Mouse (Mus musculus) midbrain, embryonic 11.5 days (tissue): Measurements from ENCODE around the gene Lgr6. TPM values are rescaled to one million over a fixed set of nuclear protein-coding genes. Genes with fewer than 3 reads are reported as not detected.

ENCODE experiments used
- ATAC-seq: fragments of 200-750 bp; cut with Nextera tagmentation; 2 replicates; pipeline ENCODE4 v1.8.0; 2017; ENCODE audit warnings: moderate TSS enrichment, moderate library complexity; ENCODE audit not compliant: low FRiP score
- DNase-seq: peaks from one replicate; pipeline ENCODE4 v3.0.0; 2015; ENCODE audit warnings: low spot score; ENCODE audit errors: missing footprints
- H3K27ac ChIP-seq: fragments of 300-500 bp; sonication (generic); 2 replicates; pipeline ENCODE4 v1.5.1; 2014; ENCODE audit warnings: low read depth, low read length
- H3K27me3 ChIP-seq: fragments of 300-500 bp; sonication (generic); 2 replicates; pipeline ENCODE4 v1.6.1; 2014; ENCODE audit warnings: mild to moderate bottlenecking, low read length, moderate library complexity, mixed read lengths; ENCODE audit not compliant: control insufficient read depth, insufficient read depth
- H3K36me3 ChIP-seq: fragments of 300-500 bp; sonication (generic); 2 replicates; pipeline ENCODE4 v1.6.1; 2014; ENCODE audit warnings: mild to moderate bottlenecking, low read length, moderate library complexity, mixed read lengths; ENCODE audit not compliant: control insufficient read depth, insufficient read depth
- H3K4me1 ChIP-seq: fragments of 300-500 bp; sonication (generic); 2 replicates; pipeline ENCODE4 v1.6.1; 2014; ENCODE audit warnings: low read length; ENCODE audit not compliant: control insufficient read depth, insufficient read depth
- H3K4me2 ChIP-seq: fragments of 300-500 bp; sonication (generic); 2 replicates; pipeline ENCODE4 v1.6.1; 2014; ENCODE audit warnings: mild to moderate bottlenecking, moderate library complexity
- H3K4me3 ChIP-seq: fragments of 300-500 bp; sonication (generic); 2 replicates; pipeline ENCODE4 v1.5.1; 2014; ENCODE audit warnings: low read depth, low read length
- H3K9ac ChIP-seq: fragments of 300-500 bp; sonication (generic); 2 replicates; pipeline ENCODE4 v1.6.1; 2014; ENCODE audit warnings: low read length
- H3K9me3 ChIP-seq: fragments of 300-500 bp; sonication (generic); 2 replicates; pipeline ENCODE4 v1.6.1; 2016; ENCODE audit warnings: low read length; ENCODE audit not compliant: control insufficient read depth
- WGBS: fragments of 180-500 bp; shearing (Covaris S2); extraction: QIAGEN DNeasy Blood & Tissue Kit; methylation state at CpG from one replicate; pipeline ENCODE4 v1.1.7; 2014; 5-methylcytosine and 5-hydroxymethylcytosine counted together
- polyA plus RNA-seq: library from polyadenylated mRNA; unstranded; fragments of >200 nt; fragmentation: Nextera tagmentation; extraction: Ambion mirVana; gene quantifications from 2 replicates; pipeline ENCODE4 v1.2.1, GENCODE M21; 2014

The Lgr6 gene
- polyA plus RNA-seq, 1 experiment from 2014 or later = 0.12 TPM

DNA sequence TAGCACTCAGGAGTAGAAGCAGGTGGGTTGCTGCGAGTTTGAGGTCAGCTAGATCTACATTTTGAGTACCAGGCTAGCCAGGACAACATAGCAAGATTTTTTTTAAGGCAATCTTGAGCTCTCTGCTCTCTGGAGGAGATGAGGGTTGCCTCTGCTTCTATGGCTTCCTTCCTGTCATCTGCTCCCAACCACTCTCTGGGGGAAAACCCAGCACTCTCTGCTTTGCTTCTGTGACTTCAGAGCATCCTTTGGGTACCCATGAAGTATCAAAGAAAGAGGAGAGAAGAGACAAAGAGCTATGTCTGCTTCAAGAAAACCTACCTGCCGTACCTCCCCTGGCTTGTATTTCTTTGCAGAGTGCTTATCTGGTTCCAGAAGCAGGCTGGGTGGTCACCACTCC lies 38.9 kb upstream of the Lgr6 start:
- Histone ChIP-seq H3K36me3 (no peaks in the 10 kb centered on the region), H3K27ac (no peak overlapping the region), H3K4me2 (no peak overlapping the region), H3K4me3 (no peak overlapping the region), H3K9ac (no peak overlapping the region), H3K9me3 (no peaks in the 10 kb centered on the region), H3K27me3 (peaks cover 3% of the 10 kb centered on the region; the same call in 1 of the 2 replicates), H3K4me1 (peaks cover 10% of the 10 kb centered on the region)
- no peak for ATAC-seq
- WGBS = 81% methylated on average over 2 of the region's 2 CpGs
- DNase-seq = no peak

DNA sequence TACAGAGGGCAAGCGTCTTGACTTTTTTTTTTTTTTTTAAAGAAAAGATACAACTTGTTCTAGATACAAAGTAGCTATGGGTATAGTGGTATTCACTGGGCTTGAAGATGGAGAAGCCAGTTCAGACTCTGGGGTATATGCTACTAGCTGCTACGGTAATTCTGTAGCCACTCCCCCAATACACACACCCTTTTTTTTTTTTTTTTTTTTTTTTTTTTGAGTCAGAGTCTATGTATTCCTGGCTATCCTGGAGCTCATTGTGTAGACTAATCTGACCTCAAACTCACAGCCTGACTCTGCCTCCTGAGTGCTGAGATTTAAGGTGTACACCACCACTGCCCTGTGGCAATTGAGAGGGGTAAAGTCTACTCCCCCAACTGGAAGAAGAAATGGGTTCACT lies 37.4 kb upstream of the Lgr6 start:
- no peak overlapping the region for H3K27ac ChIP-seq
- 86% methylated on average over 2 of the region's 2 CpGs for WGBS
- H3K4me3 ChIP-seq = no peak overlapping the region
- H3K9me3 ChIP-seq = no peaks in the 10 kb centered on the region
- no peak overlapping the region for H3K4me2 ChIP-seq
- no peak overlapping the region for H3K9ac ChIP-seq
- DNase-seq = no peak
- H3K36me3 ChIP-seq = no peaks in the 10 kb centered on the region
- no peak for ATAC-seq
- peaks cover 3% of the 10 kb centered on the region; the same call in 1 of the 2 replicates for H3K27me3 ChIP-seq
- H3K4me1 ChIP-seq = no peaks in the 10 kb centered on the region

DNA sequence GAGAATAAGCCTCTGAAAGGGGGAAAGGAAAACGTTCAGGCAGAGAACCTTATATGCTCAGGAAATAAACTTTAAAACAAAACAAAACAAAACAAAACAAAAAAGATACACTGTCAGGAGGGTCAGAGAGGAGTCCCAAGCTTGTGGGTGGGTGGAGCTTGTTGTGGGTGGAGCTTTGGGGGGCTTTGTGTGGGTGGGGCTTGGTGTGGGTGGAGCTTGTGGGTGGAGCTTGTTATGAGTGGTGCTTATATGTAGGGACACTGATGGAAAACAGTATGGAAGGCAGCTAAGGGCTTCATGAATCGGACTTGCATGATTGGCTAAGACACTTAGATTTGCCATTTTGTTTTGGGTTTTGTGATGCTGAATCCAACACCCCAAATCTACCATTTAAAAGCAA lies 34.8 kb upstream of the Lgr6 start:
- no peak overlapping the region for H3K9ac ChIP-seq
- WGBS = 79% methylated on average over 2 of the region's 2 CpGs
- no peaks in the 10 kb centered on the region for H3K4me1 ChIP-seq
- no peak overlapping the region for H3K4me2 ChIP-seq
- no peaks in the 10 kb centered on the region for H3K36me3 ChIP-seq
- no peak for ATAC-seq
- DNase-seq = no peak
- H3K27me3 ChIP-seq = no peaks in the 10 kb centered on the region
- no peak overlapping the region for H3K27ac ChIP-seq
- no peaks in the 10 kb centered on the region for H3K9me3 ChIP-seq
- no peak overlapping the region for H3K4me3 ChIP-seq

DNA sequence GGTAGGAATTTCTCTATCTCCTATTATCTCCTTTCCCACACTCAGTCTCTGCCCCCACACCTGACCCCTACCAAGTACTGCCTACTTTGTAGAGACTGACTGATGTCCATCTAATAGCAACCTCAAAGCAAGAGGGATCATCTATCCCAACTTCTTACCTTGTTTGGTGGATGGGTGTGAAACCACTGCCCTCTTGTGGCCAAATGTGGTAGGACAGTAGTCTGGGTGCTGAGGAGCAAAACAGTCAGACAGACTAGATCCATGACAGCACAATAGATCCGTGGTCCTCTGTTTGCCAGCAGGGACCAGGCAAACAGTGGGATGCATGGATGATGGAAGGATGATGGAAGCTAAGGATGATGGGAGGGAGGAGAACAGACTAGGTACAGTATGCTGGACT lies 31.4 kb upstream of the Lgr6 start:
- peak; percentile 34; the same call in 1 of the 2 replicates for ATAC-seq
- peak; percentile 98 for DNase-seq
- 8% methylated on average over 1 of the region's 1 CpGs for WGBS
- Histone ChIP-seq H3K9ac (no peak overlapping the region), H3K4me1 (no peaks in the 10 kb centered on the region), H3K27ac (no peak overlapping the region), H3K27me3 (no peaks in the 10 kb centered on the region), H3K36me3 (no peaks in the 10 kb centered on the region), H3K4me3 (no peak overlapping the region), H3K4me2 (no peak overlapping the region), H3K9me3 (no peaks in the 10 kb centered on the region)

DNA sequence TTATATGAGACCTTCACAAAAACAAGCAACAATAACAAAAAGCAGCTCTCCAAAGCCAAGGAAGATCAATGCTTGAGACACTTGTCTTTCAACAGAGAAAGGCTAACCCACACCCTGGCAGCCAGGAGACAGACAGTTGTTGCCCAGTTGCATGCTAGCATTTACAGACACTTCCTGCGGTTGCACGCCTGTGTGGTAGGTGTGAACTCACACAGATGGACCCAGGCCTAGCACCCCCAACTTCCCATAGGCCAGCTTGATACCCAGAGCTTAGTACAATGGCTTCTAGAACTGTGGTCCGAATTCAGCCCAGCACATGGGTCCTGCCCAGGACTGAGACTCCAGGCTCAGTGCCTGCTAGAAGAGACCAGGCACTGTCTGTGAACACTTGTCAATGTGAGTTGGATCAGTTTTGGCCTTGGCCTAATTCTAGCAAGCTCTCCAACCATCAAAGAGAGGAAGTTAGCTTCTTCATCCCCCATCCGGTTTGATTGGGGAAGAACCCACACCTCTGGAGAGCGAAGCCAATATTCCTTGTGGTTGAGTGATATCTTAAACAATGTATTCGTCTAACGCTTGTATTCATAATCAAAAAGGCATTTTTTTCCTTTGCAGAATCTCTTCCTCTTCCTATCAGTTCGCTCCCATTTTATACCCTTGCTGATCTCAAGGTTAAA lies 30.2 kb upstream of the Lgr6 start:
- Histone ChIP-seq H3K27me3 (no peaks in the 10 kb centered on the region), H3K4me2 (no peak overlapping the region), H3K4me3 (no peak overlapping the region), H3K9ac (no peak overlapping the region), H3K27ac (no peak overlapping the region), H3K4me1 (no peaks in the 10 kb centered on the region), H3K9me3 (no peaks in the 10 kb centered on the region), H3K36me3 (no peaks in the 10 kb centered on the region)
- DNase-seq = no peak
- ATAC-seq = no peak
- WGBS = 92% methylated on average over 8 of the region's 8 CpGs

DNA sequence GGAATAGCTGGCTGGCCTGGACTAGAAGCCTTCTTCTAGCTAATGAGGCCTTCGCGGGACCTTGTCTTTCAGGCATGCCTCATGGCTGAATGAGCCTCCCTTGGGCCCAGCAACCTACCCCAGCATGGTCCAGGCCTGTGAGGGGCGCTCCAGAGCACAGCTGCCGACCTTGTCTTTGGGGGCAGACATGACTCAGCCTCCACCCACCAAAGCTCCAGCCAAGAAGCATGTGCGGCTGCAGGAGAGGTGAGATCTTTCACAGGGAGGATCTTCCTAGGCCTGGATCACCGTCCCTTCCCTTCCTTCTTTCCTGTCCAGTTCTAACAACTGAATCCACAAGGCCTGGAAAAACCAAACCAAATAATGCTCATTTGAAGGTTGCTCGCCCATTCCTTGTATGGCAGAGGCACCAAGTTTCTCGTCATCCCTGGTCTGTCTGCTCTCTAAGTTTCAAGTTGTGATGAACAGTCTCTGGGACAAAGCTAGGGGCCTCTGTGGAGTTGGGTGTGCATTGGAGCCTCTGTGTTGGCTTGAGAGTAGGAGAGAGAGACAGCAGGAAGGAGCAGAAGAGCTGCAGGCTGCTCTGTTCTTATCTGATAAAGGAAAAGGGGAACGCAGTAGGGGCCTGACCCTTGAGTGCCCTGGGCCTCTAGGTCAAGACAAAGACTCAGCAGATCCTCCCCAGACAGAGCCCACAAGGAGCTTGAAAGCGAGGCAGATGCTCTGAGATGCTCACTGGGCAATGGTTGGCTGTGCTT lies 28.8 kb upstream of the Lgr6 start:
- Histone ChIP-seq H3K27me3 (no peaks in the 10 kb centered on the region), H3K4me1 (no peaks in the 10 kb centered on the region), H3K9me3 (no peaks in the 10 kb centered on the region), H3K36me3 (no peaks in the 10 kb centered on the region), H3K4me2 (no peak overlapping the region), H3K27ac (no peak overlapping the region), H3K4me3 (no peak overlapping the region), H3K9ac (no peak overlapping the region)
- WGBS = 83% methylated on average over 10 of the region's 10 CpGs
- DNase-seq (no peak), ATAC-seq (no peak)

DNA sequence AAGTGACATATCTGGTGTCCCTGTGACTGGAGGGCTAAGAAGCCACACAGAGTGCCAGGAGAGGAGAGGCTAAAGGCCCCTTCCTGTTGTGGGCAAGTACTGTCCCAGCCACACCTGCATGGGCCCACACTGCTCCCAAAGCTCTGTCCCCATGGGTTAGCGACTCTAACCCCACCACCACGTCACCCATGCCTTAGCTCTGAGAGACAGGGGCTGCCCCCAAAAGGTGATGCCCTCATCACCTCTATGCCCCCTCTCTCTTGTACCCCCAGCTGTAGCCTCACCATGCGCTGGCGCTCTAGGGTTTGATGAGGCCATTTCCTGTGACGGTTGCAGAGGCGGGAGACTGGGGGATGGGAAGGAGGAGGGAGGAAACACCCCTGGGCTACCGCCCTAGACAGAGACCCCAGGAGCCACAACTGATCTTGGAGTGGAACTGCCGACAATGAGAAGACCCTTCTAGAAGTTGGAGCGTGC lies 27.9 kb upstream of the Lgr6 start:
- 85% methylated on average over 9 of the region's 9 CpGs for WGBS
- ATAC-seq (no peak), DNase-seq (no peak)
- Histone ChIP-seq H3K4me1 (no peaks in the 10 kb centered on the region), H3K4me2 (no peak overlapping the region), H3K4me3 (no peak overlapping the region), H3K36me3 (no peaks in the 10 kb centered on the region), H3K27ac (no peak overlapping the region), H3K9me3 (no peaks in the 10 kb centered on the region), H3K27me3 (no peaks in the 10 kb centered on the region; the same call in 1 of the 2 replicates), H3K9ac (no peak overlapping the region)

DNA sequence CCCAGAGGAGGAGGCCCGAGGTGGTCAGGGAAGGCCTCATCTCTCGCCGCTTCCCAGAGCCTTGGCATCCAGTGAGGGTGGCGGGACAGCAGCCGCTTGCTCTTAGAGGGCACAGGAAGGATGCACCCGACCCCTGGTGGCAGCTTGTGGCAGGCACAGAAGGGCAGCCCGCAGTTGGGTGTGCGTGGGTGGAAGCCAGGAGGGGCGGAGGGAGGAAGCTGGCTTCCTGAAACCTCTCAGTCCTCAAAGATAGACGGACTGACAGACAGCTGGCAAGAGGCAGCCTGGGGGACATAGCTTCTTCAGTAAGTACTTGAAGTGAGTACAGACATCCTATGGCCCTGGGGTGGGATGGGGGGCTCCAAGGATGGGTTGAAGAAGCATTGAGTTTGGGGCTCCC lies 27.4 kb upstream of the Lgr6 start, which contains the start of gene Ptpn7:
Gene Ptpn7, plus strand, starts transcription at position 228 of the 400 bp plus-strand sequence.
- H3K36me3 ChIP-seq = no peaks in the 10 kb centered on the region
- no peak within 1 kb of the TSS for H3K9ac ChIP-seq
- H3K27ac ChIP-seq = no peak within 1 kb of the TSS
- 43% methylated on average over 10 of the region's 10 CpGs for WGBS
- H3K4me1 ChIP-seq = no peaks in the 10 kb centered on the region
- DNase-seq (no peak), ATAC-seq (no peak)
- H3K9me3 ChIP-seq = no peaks in the 10 kb centered on the region
- H3K4me3 ChIP-seq = no peak within 1 kb of the TSS
- H3K4me2 ChIP-seq = no peak within 1 kb of the TSS
- no peaks in the 10 kb centered on the region; the same call in 1 of the 2 replicates for H3K27me3 ChIP-seq

DNA sequence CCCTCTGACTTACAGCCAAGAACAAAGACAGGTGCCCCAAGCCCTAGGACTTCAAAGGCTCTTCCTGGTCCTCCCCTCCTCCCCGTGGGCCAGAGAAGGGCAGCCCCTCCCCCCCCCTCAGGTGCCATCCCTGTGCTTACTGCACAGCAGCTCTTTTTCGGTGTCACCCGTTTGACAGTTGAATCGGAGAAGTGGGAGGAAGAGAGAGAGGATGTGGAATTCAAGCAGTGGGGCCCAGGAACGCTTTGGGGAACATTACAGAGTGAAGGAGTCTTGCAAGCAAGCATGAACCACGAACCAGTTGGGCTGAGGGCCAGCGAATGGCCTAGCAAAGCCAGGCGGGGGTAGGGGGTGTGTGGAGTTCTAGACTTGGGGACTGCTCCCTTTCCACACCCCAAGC lies 26.5 kb upstream of the Lgr6 start:
- Histone ChIP-seq H3K27ac (no peak overlapping the region), H3K4me3 (no peak overlapping the region), H3K4me2 (no peak overlapping the region), H3K36me3 (no peaks in the 10 kb centered on the region), H3K9me3 (no peaks in the 10 kb centered on the region), H3K9ac (no peak overlapping the region), H3K4me1 (no peaks in the 10 kb centered on the region), H3K27me3 (no peaks in the 10 kb centered on the region; the same call in 1 of the 2 replicates)
- no peak for DNase-seq
- no peak for ATAC-seq
- 64% methylated on average over 8 of the region's 8 CpGs for WGBS
